Mouse (Mus musculus): ENCODE data around the gene H2-D1. TPM values are rescaled to one million over a fixed set of nuclear protein-coding genes. Genes with fewer than 3 reads are reported as not detected.
A peak's percentile ranks its signal among the peaks of the same experiment; 100 is the strongest.

Gene H2-D1
- polyA plus RNA-seq, 1 experiment from 2014 or later = 87.2 TPM

- no peak for ATAC-seq (ENCODE audit: low FRiP score, low TSS enrichment)
- Histone ChIP-seq H3K36me3 (ENCODE audit: insufficient read depth, low read length) (no peaks in the 10 kb centered on the region), H3K4me2 (replicated peaks; ENCODE audit: low read depth, low read length) (no peak overlapping the region), H3K4me3 (ENCODE audit: low read length) (no peak overlapping the region), H3K27ac (ENCODE audit: low read length) (no peak overlapping the region), H3K9ac (replicated peaks; ENCODE audit: low read length) (no peak overlapping the region), H3K4me1 (ENCODE audit: insufficient read depth, low read length) (peaks cover 2% of the 10 kb centered on the region; the same call in 1 of the 2 replicates), H3K9me3 (ENCODE audit: low read length) (no peaks in the 10 kb centered on the region), H3K27me3 (ENCODE audit: insufficient read depth, low read length) (peaks cover 13% of the 10 kb centered on the region; the same call in 1 of the 2 replicates)
- WGBS = 64% methylated on average over 1 of the region's 1 CpGs
Observed at GRCm38 (mm10) chr17:35267399-35268086, 5.0 kb downstream of the H2-D1 start.

DNA sequence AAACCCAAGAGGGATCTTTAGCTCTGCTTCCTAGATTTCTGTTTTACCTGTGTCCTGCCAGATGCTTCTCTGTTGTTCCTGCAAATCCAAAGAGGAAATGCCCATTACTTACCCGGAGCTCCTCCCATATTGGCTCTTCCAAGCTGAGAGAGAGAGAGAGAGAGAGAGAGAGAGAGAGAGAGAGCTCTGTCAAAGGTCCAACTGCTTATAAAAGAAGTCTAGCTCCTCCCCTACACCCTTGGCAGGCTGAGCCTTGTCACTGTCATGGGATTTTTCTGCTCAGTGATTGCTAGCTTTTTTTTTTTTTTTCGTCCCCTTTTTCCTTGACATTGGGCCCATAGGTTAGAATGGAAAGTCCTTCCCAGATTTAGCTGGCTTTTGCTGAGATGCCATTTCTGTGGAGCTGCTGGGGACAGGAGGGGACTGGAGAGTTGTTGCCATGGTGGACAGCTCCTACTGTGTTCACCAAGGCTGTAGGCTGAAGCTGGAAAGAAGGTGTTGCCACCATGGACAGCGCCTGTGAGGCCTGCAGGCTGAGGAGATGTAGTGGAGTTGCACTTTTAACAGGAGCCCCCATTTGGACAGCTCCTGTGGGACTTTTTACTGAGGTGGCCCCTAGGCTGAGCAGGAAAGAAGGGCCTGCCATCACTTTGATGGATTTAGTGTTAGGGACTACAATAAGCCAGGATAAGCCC, 7.3 kb downstream of the H2-D1 start:
- Histone ChIP-seq H3K9ac (replicated peaks; ENCODE audit: low read length) (no peak overlapping the region), H3K36me3 (ENCODE audit: insufficient read depth, low read length) (no peaks in the 10 kb centered on the region), H3K4me3 (ENCODE audit: low read length) (no peak overlapping the region), H3K4me2 (replicated peaks; ENCODE audit: low read depth, low read length) (no peak overlapping the region), H3K4me1 (ENCODE audit: insufficient read depth, low read length) (no peaks in the 10 kb centered on the region), H3K27me3 (ENCODE audit: insufficient read depth, low read length) (no peaks in the 10 kb centered on the region), H3K9me3 (ENCODE audit: low read length) (no peaks in the 10 kb centered on the region; the same call in 1 of the 2 replicates), H3K27ac (ENCODE audit: low read length) (no peak overlapping the region)
- ATAC-seq (ENCODE audit: low FRiP score, low TSS enrichment) = peak; percentile 67; the same call in 1 of the 2 replicates
- 44% methylated on average over 3 of the region's 3 CpGs for WGBS

GRCm38 (mm10) chr17:35272249-35272648, 9.7 kb downstream of the H2-D1 start:
- Histone ChIP-seq H3K27ac (ENCODE audit: low read length) (no peak overlapping the region), H3K9me3 (ENCODE audit: low read length) (no peaks in the 10 kb centered on the region; the same call in 1 of the 2 replicates), H3K4me2 (replicated peaks; ENCODE audit: low read depth, low read length) (no peak overlapping the region), H3K27me3 (ENCODE audit: insufficient read depth, low read length) (peaks cover 11% of the 10 kb centered on the region), H3K4me3 (ENCODE audit: low read length) (no peak overlapping the region), H3K4me1 (ENCODE audit: insufficient read depth, low read length) (no peaks in the 10 kb centered on the region), H3K36me3 (ENCODE audit: insufficient read depth, low read length) (no peaks in the 10 kb centered on the region), H3K9ac (replicated peaks; ENCODE audit: low read length) (no peak overlapping the region)
- WGBS = 75% methylated on average over 3 of the region's 3 CpGs
- no peak for ATAC-seq (ENCODE audit: low FRiP score, low TSS enrichment)

DNA sequence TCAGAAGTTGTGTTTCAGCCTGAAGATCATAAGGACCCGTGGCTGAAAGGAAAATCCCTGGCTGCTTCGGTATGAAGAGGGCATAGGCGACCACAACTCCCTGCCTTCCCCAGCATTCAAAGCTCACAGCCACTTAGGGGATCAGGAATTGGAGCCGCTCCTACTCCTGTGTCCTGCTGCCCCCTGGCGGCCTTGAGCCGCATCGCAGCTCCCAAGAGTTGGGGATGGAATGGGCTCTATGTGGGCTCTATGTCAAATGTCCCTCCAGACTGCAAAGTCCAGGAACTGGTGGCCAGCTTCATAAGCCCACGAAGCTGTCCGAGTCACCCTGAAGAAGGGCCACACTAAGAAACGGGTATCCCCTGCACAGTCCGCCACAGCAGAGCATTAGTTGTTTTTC, 12.2 kb downstream of the H2-D1 start:
- no peaks in the 10 kb centered on the region; the same call in 1 of the 2 replicates for H3K9me3 ChIP-seq (ENCODE audit: low read length)
- WGBS = 7% methylated on average over 11 of the region's 11 CpGs
- H3K36me3 ChIP-seq (ENCODE audit: insufficient read depth, low read length) = no peaks in the 10 kb centered on the region
- no peak overlapping the region for H3K9ac ChIP-seq (replicated peaks; ENCODE audit: low read length)
- H3K27ac ChIP-seq (ENCODE audit: low read length) = no peak overlapping the region
- ATAC-seq (ENCODE audit: low FRiP score, low TSS enrichment) = peak; percentile 49
- no peaks in the 10 kb centered on the region for H3K4me1 ChIP-seq (ENCODE audit: insufficient read depth, low read length)
- peaks cover 11% of the 10 kb centered on the region for H3K27me3 ChIP-seq (ENCODE audit: insufficient read depth, low read length)
- H3K4me2 ChIP-seq (replicated peaks; ENCODE audit: low read depth, low read length) = no peak overlapping the region
- no peak overlapping the region for H3K4me3 ChIP-seq (ENCODE audit: low read length)

GRCm38 (mm10) chr17:35276304-35276864, 13.9 kb downstream of the H2-D1 start:
- Histone ChIP-seq H3K4me2 (replicated peaks; ENCODE audit: low read depth, low read length) (no peak overlapping the region), H3K4me1 (ENCODE audit: insufficient read depth, low read length) (no peaks in the 10 kb centered on the region), H3K9ac (replicated peaks; ENCODE audit: low read length) (no peak overlapping the region), H3K4me3 (ENCODE audit: low read length) (no peak overlapping the region), H3K27me3 (ENCODE audit: insufficient read depth, low read length) (peaks cover 11% of the 10 kb centered on the region), H3K27ac (ENCODE audit: low read length) (no peak overlapping the region), H3K36me3 (ENCODE audit: insufficient read depth, low read length) (no peaks in the 10 kb centered on the region), H3K9me3 (ENCODE audit: low read length) (no peaks in the 10 kb centered on the region; the same call in 1 of the 2 replicates)
- ATAC-seq (ENCODE audit: low FRiP score, low TSS enrichment) = no peak
- WGBS = 10% methylated on average over 13 of the region's 13 CpGs

- ATAC-seq (ENCODE audit: low FRiP score, low TSS enrichment) = no peak
- no peak overlapping the region for H3K9ac ChIP-seq (replicated peaks; ENCODE audit: low read length)
- 69% methylated on average over 8 of the region's 8 CpGs for WGBS
Observed at GRCm38 (mm10) chr17:35278049-35278448, 15.5 kb downstream of the H2-D1 start.

DNA sequence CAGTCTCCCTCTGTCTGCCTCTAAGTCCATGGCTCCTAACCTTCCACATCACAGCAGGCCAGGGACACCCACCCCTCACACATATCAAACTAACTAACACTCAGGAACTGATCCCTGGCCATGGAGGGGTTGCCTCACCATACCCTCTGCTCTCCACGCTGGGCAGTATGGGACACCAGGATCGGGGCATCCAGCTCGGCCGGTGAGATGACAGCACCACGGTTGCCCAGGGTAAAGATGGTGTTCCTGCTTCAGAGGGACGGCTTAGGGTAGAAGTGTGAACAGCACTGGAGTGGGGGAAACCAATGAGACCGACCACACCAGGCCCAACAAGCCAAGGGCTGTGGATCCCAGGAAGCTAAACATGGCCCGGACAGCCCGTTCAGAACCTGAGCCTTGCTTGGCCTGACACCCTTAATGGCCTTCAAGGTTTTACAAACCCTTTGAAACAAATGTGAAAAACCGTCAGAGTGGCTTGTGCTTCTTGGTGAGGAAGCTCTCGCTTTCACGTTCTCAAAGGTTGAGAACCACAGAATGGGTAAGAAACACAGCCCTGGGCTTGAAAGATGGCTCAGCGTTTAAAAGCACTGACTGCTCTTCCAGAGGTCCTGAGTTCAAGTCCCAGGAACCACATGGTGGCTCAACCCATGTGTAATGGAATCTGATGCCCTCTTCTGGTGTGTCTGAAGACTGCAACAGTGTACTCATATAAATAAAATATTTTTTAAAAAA, 16.6 kb downstream of the H2-D1 start:
- H3K4me3 ChIP-seq (ENCODE audit: low read length) = no peak overlapping the region
- H3K4me2 ChIP-seq (replicated peaks; ENCODE audit: low read depth, low read length) = no peak overlapping the region
- no peak overlapping the region for H3K9ac ChIP-seq (replicated peaks; ENCODE audit: low read length)
- no peaks in the 10 kb centered on the region for H3K4me1 ChIP-seq (ENCODE audit: insufficient read depth, low read length)
- H3K27ac ChIP-seq (ENCODE audit: low read length) = no peak overlapping the region
- H3K27me3 ChIP-seq (ENCODE audit: insufficient read depth, low read length) = peaks cover 11% of the 10 kb centered on the region
- WGBS = 84% methylated on average over 13 of the region's 13 CpGs
- no peaks in the 10 kb centered on the region for H3K36me3 ChIP-seq (ENCODE audit: insufficient read depth, low read length)
- no peak for ATAC-seq (ENCODE audit: low FRiP score, low TSS enrichment)
- no peaks in the 10 kb centered on the region for H3K9me3 ChIP-seq (ENCODE audit: low read length)

More at GRCm38 (mm10) chr17:35278049-35278448, 15.5 kb downstream of the H2-D1 start:
- Histone ChIP-seq H3K27ac (ENCODE audit: low read length) (no peak overlapping the region), H3K4me1 (ENCODE audit: insufficient read depth, low read length) (no peaks in the 10 kb centered on the region), H3K4me3 (ENCODE audit: low read length) (no peak overlapping the region), H3K36me3 (ENCODE audit: insufficient read depth, low read length) (no peaks in the 10 kb centered on the region), H3K27me3 (ENCODE audit: insufficient read depth, low read length) (peaks cover 11% of the 10 kb centered on the region), H3K9me3 (ENCODE audit: low read length) (no peaks in the 10 kb centered on the region; the same call in 1 of the 2 replicates), H3K4me2 (replicated peaks; ENCODE audit: low read depth, low read length) (no peak overlapping the region)

DNA sequence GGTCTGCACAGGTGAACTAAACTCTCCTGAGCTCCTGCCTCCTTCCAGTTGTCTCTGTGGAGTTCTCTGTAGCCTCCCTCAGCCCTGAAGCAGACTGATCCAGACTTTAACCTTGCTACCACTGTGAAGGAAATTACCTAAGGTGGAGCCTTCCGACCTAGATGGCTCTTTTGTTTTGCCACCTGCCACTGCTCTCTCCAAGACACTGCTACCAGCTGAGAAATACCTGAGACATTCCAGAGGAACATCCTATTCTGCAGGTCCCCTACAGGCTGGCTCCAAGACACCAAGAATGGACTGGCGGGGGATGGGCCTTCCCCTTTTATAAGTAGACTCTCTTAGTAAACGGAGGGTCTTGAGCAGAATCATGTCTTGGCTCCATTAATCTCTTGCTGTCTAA, 17.7 kb downstream of the H2-D1 start:
- Histone ChIP-seq H3K9me3 (ENCODE audit: low read length) (no peaks in the 10 kb centered on the region), H3K4me1 (ENCODE audit: insufficient read depth, low read length) (no peaks in the 10 kb centered on the region), H3K27me3 (ENCODE audit: insufficient read depth, low read length) (peaks cover 11% of the 10 kb centered on the region), H3K4me3 (ENCODE audit: low read length) (no peak overlapping the region), H3K4me2 (replicated peaks; ENCODE audit: low read depth, low read length) (no peak overlapping the region), H3K9ac (replicated peaks; ENCODE audit: low read length) (no peak overlapping the region), H3K36me3 (ENCODE audit: insufficient read depth, low read length) (no peaks in the 10 kb centered on the region), H3K27ac (ENCODE audit: low read length) (no peak overlapping the region)
- no peak for ATAC-seq (ENCODE audit: low FRiP score, low TSS enrichment)
- WGBS = 70% methylated on average over 3 of the region's 3 CpGs

- Histone ChIP-seq H3K9me3 (ENCODE audit: low read length) (no peaks in the 10 kb centered on the region), H3K4me1 (ENCODE audit: insufficient read depth, low read length) (no peaks in the 10 kb centered on the region), H3K27ac (ENCODE audit: low read length) (no peak overlapping the region), H3K4me3 (ENCODE audit: low read length) (no peak overlapping the region), H3K4me2 (replicated peaks; ENCODE audit: low read depth, low read length) (no peak overlapping the region), H3K36me3 (ENCODE audit: insufficient read depth, low read length) (no peaks in the 10 kb centered on the region), H3K9ac (replicated peaks; ENCODE audit: low read length) (no peak overlapping the region), H3K27me3 (ENCODE audit: insufficient read depth, low read length) (no peaks in the 10 kb centered on the region)
- ATAC-seq (ENCODE audit: low FRiP score, low TSS enrichment) = no peak
Observed at GRCm38 (mm10) chr17:35285431-35285830, 22.9 kb downstream of the H2-D1 start.

All from kidney, embryonic 16.5 days (tissue).